Mouse (Mus musculus) naive thymus-derived CD4-positive, alpha-beta T cell, adult 5 months (primary cell): ENCODE data around the gene Mrc2. TPM values are rescaled to one million over a fixed set of nuclear protein-coding genes. Genes with fewer than 3 reads are reported as not detected.

Experiments
- polyA plus RNA-seq: library from polyadenylated mRNA; unstranded; fragments of 100-300 nt; shearing (Covaris generic); gene quantifications from one replicate; pipeline ENCODE4 v1.2.1, GENCODE M21; 2017

The Mrc2 gene
- not detected for polyA plus RNA-seq

DNA sequence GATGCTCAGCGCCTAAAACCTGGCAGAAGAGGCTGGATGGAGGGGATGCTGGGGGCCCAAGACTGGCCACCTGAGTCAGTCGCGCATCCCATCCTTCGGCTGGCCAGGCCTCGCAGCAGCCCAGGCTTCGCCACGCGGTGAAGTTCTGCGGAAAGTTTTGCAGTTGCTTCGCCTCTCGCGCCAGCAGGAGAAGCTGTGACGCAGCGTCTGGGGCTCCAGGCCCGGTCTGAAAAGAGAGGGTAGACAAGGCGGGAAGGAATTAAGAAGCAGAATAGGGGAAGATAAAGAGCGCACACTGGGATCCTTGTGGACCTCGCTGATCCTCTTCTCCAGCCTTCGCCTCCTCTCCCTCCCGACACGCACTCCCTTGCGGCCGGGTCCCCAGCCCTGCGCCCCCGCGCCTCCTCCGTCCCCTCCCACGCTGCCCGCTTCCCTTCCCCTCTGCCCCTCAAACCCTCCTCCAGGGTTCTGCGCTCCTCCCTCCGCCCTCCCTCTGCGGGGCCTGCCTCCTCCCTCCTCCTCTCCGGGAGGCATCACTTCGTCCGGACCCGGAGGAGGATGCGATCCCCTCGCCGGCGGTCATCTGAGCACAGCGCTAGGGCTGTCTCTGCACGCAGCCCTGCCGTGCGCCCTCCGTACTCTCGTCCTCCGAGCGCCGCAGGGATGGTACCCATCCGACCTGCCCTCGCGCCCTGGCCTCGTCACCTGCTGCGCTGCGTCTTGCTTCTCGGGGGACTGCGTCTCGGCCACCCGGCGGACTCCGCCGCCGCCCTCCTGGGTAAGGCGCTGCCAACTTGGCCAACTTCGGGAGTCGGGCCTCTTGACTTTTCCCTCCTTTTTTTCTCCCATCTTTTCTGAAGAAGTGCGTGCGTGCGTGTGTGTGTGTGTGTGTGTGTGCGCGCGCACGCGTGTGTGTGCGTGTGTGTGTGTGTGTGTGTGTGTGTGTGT lies at the start of gene Mrc2:
TSS of gene Mrc2 (plus strand) at position 520 of the 948 bp plus-strand sequence.

Other genes starting within 250 kb of the Mrc2 start
- not detected for gene Efcab3, start 229.1 kb upstream of the Mrc2 start, polyA plus RNA-seq
- 24.6 TPM for gene Mettl2, start 166.2 kb upstream of the Mrc2 start, polyA plus RNA-seq
- gene Gm10842, start 145.8 kb upstream of the Mrc2 start, polyA plus RNA-seq, result not detected
- 39.7 TPM for gene Tlk2, start 113.8 kb upstream of the Mrc2 start, polyA plus RNA-seq
- gene March10, start 164.1 kb downstream of the Mrc2 start, polyA plus RNA-seq, result not detected